Mouse (Mus musculus): ENCODE results near the gene Tmem106a. TPM values are rescaled to one million over a fixed set of nuclear protein-coding genes. Genes with fewer than 3 reads are reported as not detected.

Gene Tmem106a
- total RNA-seq, 2 experiments from 2014 or later = 1.5 to 2.4 TPM

DNA sequence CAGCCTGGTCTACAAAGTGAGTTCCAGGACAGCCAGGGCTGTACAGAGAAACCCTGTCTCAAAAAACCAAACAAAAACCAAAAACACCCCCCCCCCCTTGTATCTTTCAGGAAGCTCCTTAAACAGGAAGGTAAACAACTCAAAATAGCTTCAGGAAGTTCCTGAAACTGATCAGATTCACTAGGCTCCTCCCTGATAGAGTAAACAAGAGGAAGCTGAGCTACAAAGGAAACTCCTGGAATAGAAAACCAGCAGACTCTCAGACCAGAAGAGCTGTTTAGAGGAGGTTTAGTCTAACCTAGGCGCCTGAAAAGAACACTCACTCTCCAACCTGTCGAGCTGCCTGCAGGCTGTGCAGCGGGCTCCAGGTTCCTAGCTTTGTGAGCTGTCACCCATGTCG lies 57.7 kb downstream of the Tmem106a start:
- no peak for DNase-seq (ENCODE audit: low spot score)

DNA sequence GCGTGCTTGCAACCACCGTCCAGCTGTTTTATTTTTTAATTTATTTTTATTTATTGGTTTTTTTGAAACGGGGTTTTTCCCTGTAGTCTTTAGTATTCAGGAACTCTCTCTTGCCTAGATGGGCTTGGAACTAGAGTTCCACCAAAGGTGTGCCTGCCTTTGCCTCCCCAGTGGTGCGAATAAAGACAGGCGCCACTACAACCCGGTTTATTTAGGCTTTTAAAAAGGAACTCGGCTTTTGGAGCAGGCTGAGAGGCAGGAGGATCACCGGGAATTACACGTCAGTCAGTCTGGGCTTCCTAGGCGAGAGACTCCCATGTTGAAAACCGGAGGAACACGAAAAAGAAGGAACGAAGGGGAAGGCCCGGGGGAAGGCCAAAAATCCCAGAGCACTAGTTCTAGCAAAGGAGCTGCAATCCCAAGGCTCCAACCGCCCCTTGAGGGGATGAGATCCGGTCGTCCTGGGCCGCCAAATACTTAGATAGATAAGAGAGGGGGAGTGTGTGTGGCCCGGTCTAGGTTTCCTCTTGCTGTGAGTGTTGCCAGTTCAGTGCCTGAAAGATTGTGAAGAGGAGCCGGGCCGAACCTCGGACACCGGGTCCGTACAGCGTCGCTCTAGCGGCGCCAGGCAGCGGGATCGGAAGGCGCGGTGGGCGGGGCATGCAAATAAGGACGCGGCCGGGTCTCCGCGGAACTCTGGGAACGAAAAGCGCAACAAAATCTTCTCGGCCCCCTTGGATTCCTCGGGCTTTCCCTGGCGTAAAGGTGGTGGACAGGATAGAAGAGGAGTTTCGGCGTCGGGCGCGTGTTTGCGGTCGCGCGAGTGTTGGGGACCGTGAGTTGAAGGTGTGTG lies 59.0 kb downstream of the Tmem106a start:
- DNase-seq (ENCODE audit: low spot score) = peak; percentile 78

Other genes with a start within 250 kb of the Tmem106a start
- not detected for gene G6pc, start 214.7 kb upstream of the Tmem106a start, total RNA-seq (2021)
- 10 to 100 TPM; 22.8 to 25.7 TPM for gene Aarsd1, start 164.6 kb upstream of the Tmem106a start, total RNA-seq (2021)
- gene Gm27029, start 157.4 kb upstream of the Tmem106a start, total RNA-seq (2021) = 1 to 10 TPM; 5.5 to 6.8 TPM
- 1 to 10 TPM; 7.5 to 7.7 TPM for gene Rundc1, start 157.2 kb upstream of the Tmem106a start, total RNA-seq (2021)
- gene Ptges3l, start 156.9 kb upstream of the Tmem106a start, total RNA-seq (2021) = 10 to 100 TPM; 74.3 to 82.6 TPM
- gene Rpl27, start 139.9 kb upstream of the Tmem106a start, total RNA-seq (2021) = 10 to 100 TPM; 33.9 to 45.4 TPM
- gene Ifi35, start 133.8 kb upstream of the Tmem106a start, total RNA-seq (2021) = 1 to 10 TPM; 8.6 to 8.7 TPM
- gene Rnd2, start 117.2 kb upstream of the Tmem106a start, total RNA-seq (2021) = 1 to 10 TPM; 2.5 to 4.2 TPM
- 10 to 100 TPM; 10.8 to 16.1 TPM for gene Vat1, start 116.0 kb upstream of the Tmem106a start, total RNA-seq (2021)
- gene Brca1, start 30.3 kb upstream of the Tmem106a start, total RNA-seq (2021) = under 1 TPM in 1 of 2 experiments, not detected in 1; 0.34 TPM
- 10 to 100 TPM; 63.0 to 66.2 TPM for gene Nbr1, start 30.1 kb upstream of the Tmem106a start, total RNA-seq (2021)
- gene Gm11634, start 17.0 kb downstream of the Tmem106a start, total RNA-seq (2021) = not detected
- gene Rdm1, start 45.0 kb downstream of the Tmem106a start, total RNA-seq (2021) = 10 to 100 TPM; 30.1 to 31.5 TPM
- gene Arl4d, start 83.3 kb downstream of the Tmem106a start, total RNA-seq (2021) = 10 to 100 TPM in 1 of 2 experiments, 1 to 10 TPM in 1; 6.1 to 23.4 TPM
- gene Dhx8, start 150.7 kb downstream of the Tmem106a start, total RNA-seq (2021) = 10 to 100 TPM; 13.9 to 14.3 TPM
- 1 to 10 TPM; 2.4 to 2.5 TPM for gene Etv4, start 203.1 kb downstream of the Tmem106a start, total RNA-seq (2021)